Mouse (Mus musculus): ENCODE measurements around the gene Ndufb3. TPM values are rescaled to one million over a fixed set of nuclear protein-coding genes. Genes with fewer than 3 reads are reported as not detected.
"Not testable (repeated sequence)": the region's sequence is repeated elsewhere in the genome, so short reads cannot be mapped to it uniquely, and the experiment has no call there.

The Ndufb3 gene
- 100 to 1,000 TPM in 2 of 4 experiments, 10 to 100 TPM in 2; 86.4 to 123 (median 101) TPM for total RNA-seq (2022)

DNA sequence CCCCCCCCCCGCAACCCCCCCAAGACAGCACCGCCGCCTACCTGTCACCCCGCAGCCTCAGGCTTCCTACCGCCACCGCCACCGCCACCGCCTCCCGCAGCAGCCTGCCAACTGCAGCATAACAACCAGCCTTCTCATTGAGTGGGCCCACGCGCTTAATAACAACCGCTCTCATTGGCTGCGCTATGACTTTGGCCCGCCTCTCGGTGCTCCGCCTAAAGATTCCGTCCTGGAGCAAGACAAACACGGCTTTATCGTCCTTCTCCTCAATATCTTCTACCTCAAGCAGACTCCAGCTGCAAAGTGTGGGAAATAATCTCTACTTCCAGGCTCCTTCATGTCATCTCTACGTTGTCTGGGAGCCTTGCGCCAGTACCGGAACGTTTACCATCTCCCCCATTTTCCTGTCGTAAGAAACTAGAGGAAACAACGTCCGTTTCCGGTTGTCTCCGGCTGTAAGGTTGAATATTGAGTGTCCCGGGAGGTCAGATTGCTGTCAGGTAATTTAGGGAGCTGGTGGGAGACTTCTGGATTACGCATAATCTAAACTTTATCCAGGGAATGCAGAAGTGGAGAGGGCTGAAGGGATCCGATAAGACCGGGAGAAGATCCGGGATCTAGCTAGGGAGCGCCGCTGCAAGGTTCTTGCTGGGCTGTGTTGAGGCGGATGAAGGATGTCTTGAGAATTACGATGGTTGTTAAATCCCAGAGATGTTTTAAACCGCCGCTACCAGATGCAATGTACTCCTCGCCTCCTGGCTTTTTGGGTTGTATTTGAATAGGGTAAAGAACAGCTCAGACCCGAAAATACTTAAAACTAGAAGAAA, at the start of gene Ndufb3, which contains the start of gene Fam126b:
Gene Ndufb3, plus strand, starts transcription at position 214 of the 827 bp plus-strand sequence.
Gene Fam126b, minus strand, starts transcription at position 153 of the 827 bp plus-strand sequence.
- peak; percentile 86 to 88 for DNase-seq (ENCODE audit: low spot score in 2 of 2)

DNA sequence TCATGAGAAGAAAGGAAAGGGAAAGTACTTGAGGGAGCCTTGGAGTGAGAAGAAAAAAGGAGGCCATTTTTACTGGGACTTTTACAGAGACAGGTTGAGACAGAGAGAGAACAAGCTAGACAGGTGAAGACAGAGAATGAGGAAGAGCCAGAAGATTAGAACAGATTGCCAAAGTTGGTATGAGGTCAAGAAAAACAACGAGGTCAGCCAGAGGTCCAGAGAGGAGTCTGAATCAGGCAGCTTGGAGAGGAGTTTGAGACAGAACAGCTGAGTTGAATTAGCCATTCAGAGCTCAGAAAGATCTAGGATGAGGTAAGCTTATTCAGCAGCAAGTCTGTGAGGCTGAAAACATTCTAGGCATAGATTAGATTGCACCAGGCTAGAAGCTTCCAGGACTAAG, 44.8 kb upstream of the Ndufb3 start:
- no peak for DNase-seq (ENCODE audit: low spot score in 2 of 2)

DNA sequence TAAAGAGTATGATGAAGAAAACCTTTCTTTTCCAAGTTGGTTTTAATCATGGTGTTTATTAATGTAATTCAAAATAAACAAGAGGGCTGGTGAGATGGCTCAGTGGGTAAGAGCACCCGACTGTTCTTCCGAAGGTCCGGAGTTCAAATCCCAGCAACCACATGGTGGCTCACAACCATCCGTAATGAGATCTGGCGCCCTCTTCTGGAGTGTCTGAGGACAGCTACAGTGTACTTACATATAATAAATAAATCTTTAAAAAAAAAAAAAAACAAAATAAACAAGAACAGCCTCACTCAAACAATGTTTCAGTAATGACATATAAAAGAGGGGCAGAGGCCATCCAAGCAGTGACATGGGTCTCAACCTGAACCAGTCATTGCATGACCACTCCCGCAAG, 25.8 kb upstream of the Ndufb3 start:
- not testable (repeated sequence) for DNase-seq (ENCODE audit: low spot score in 2 of 2)

DNA sequence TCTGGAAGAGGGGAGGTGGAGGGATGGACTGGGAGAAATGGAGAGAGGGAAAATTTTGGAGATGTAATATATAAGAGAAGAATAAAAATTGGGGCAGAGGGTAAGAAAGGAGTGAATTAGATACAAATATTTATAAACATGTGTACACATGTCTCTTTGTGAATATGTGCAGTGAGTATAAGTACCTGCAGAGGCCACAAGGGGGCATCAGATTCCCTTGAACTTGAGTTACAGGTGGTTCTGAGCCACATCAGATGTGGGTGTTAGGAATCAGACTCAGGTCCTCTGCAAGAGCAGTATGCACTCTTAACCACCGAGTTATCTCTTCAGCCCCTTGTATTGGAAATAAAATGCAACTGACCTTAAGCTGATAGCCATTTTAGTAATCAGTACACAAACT, 23.7 kb upstream of the Ndufb3 start:
- DNase-seq (ENCODE audit: low spot score in 2 of 2): no peak

DNA sequence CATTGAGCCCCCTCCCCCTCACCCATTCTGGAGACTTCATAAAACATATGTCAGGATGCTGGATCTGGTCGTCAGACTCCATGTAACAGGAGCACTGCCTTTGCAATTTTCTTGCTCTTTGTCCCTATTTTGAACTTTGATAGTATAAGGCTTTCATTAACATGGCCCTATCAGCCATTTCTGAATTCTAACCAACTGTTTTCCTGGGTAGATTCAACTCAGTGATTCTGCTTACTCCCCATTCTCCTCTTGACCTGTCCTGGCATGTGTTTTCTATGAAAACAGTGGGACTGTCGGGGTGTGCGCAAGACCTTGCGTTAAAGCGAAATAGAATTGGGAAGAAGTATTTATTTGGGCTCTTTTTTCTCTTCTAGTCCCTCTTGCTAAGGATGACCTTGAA, 21.2 kb upstream of the Ndufb3 start:
- DNase-seq (ENCODE audit: low spot score in 2 of 2): no peak

DNA sequence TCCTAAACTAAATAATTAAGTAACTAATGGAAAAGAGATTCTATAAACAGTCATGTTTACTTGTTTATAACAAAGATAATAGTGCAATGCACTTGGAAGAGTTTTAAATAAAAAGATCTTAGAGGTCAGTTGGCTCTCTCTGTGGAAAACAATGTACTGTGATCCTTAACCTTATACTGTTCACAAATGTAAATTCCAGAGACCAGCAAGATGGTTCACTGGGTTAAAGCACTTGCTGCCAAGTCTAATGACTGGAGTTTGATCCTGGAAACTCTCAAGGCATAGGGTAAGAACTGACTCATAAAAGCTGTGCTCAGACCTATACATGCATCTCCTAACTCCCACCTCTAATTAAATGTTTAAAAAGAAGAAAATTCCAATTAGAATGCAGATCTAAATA, 19.6 kb upstream of the Ndufb3 start:
- DNase-seq (ENCODE audit: low spot score in 2 of 2): no peak

DNA sequence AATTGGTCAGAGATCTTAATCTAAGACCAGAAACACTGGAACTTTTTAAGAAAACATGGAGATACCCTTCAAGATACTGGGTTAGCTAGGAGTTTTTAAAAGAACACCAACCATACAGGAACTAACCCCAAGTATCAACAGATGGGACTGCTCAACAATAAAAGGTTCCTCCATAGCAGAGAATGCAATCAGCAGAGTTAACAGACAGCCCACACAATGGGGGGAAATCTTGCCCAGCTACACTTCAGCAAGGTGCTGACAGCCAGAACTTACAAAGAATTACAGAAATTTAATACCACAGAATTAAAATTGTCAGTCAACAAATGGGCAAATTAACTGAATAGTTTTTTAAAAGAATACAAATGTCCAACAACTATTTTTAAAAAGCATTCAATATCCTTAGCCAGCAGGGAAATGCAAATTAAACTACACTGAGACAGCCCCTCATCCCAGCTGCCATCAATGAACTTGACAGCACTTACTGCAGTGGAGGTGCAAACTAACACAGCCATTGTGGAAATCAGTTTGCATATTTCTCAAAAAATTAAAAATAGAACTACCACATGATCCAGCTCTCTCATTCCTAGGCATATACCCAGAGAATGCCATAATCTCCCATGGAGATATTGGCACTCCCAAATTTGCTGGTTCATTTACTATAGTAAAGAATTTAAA, 17.6 kb upstream of the Ndufb3 start:
- DNase-seq (ENCODE audit: low spot score in 2 of 2): no peak

DNA sequence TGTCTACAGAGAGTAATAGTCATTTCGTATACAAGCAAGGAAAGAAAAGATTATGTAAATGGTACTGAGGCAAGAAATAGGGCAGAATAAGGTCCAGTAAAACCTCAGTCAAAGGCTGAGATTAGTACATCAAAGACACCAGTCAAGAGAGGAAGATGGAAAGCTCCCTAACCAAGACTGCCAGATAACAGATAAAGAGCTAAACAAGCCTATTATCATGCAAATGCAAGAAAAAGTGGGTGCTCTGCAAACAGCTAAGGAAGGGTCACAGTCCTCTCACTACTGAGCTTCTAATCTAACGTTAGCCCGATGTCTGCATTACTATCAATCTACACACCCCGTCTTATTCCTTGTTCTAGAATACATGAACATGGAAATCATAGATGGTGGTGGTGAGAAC, 15.7 kb upstream of the Ndufb3 start:
- no peak for DNase-seq (ENCODE audit: low spot score in 2 of 2)

DNA sequence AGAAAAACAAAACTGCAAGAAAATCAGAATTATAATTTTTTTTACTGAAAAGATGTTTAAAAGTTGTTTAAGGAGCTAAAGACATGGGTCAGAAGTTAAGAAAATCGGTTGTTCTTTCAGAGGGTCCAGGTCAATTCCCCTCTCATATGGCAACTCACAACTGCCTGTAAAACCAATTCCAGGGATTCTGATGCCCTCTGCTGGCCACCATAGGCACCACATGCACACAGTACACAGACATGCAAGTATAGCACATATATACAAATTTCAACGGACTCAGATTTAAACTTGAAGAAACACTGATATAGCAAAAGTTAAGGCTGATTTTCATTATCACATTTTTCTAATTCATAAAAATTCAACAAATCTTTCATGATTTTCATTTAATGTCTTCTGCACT, 7.0 kb upstream of the Ndufb3 start:
- DNase-seq (ENCODE audit: low spot score in 2 of 2): no peak

DNA sequence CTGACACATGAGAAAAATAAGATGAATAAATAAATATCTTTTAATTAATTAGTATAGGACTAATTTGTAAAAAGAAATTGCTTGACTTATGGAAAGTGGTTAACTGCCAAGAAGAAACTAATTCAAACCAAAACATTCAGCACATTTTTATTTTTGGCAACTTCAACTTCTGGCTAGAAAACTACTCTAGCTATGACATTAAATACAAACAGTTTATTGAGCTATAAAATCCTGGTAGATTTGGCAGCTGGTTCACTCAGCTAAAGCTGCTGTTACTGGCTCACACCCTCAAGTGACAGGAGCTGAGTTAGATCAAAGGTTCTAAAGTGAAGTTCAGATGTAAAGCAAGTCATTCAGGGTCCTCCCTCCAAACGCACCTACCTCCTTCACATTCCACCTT, 3.6 kb upstream of the Ndufb3 start:
- no peak for DNase-seq (ENCODE audit: low spot score in 2 of 2)

DNA sequence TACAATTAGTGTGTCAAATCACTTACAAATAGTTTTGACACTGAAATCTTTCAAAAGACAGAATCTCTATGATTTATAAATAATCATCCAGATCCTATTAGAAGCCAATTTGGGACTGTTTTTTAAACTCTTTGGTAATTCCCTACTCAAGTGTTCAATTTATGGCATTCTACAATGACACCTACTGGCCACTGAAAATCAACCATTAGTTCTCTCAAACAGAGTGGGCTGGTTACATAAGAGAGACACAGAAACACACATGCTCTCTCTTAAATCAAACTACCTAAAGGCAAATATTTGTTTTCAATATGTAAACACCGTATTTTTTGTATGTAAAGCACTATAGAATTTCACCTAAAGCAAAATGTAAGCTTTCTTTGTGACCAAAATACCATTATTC, 1.9 kb upstream of the Ndufb3 start:
- DNase-seq (ENCODE audit: low spot score in 2 of 2): no peak

DNA sequence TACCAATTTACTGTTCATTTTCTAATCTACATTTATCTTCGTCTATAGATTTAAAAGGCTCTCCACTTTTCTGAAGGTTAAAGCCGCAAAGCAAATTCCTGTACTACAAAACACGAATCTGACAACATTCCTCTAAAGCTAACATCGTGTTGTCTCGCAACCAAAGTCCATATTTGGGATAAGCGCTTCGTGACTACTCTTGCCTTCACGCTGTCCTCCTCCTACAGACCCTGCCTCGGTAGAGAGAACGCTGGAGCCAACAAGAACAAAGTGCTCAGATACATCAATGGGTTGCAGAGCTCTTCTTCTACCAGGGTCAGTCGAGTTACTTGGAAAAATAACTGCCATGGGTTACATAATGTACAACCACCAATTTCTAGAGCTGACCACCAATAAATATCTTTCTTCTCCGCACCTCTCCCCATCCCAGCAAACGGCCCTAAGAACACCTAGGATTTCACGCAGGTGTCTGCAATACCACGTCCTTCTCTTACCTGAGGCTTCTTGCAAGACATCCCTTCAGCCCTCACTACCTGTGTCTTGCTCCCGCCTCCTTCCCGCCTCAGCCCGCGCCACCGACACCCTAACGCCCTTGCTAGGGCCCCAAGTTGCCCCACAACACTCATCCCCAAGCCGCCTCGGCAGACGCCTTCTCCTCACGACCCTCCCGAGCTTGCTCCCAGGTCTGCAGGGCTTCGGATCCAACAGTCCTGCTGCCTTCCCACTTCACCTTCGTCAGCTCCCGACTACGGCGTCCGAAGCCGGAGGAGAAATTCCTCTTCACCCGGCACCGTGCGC, 612 bp upstream of the Ndufb3 start:
- peak; percentile 17 to 35 for DNase-seq (ENCODE audit: low spot score in 2 of 2)

DNA sequence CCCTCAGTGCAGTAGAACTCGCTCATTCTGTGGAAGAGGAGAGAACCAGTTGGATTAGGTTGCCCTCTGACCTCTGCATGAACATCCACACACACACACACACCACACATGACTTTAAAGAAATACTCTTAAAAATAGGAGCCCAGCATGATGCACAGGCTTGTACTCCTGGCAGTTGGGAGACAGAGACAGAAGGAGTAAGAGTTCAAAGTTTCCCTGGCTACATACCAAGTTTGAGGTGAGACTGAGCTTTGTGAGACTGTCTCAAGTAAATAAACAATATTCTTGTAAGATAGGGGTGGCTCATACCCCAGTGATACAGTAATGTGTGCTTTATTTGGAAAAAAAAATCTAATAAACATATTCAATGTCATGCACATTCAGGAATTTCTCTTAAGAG, 1.3 kb downstream of the Ndufb3 start:
- no peak for DNase-seq (ENCODE audit: low spot score in 2 of 2)

DNA sequence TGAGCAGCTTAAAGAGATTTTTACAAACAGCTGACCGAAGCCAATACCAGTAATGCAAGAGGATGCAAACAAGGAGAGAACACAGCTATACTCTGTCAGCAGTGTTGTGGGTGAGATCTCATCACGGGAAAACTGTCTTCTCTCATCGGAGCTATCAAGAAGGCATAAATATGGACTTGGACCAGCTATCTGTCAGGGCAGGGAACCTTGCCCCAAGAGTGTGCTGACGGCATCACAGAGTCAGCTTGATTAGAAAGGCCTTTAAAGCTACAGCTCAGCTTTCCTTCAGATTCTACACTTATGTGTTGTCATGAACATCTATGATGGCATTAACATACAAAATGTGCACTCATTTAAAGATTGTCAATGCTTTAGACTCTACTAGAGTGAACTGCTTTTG, 16.5 kb downstream of the Ndufb3 start:
- no peak for DNase-seq (ENCODE audit: low spot score in 2 of 2)

DNA sequence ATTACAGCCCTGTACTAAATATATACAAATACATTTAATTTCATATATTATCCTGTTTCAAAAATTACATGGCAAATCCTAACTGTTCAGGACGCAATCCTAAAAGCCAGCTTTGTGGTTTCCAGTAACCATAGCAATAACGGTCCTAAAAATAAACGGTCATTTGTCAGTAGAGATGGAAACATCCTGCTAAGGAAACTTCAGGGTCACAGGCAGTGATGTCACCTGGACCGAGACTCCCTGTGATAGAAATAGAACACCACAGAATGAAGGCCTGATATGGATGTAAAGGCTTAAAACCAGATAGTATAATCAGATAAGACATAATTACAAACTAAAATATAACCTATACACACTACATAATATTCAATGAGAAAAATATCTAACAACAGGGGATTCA, 17.6 kb downstream of the Ndufb3 start:
- DNase-seq (ENCODE audit: low spot score in 2 of 2): no peak

DNA sequence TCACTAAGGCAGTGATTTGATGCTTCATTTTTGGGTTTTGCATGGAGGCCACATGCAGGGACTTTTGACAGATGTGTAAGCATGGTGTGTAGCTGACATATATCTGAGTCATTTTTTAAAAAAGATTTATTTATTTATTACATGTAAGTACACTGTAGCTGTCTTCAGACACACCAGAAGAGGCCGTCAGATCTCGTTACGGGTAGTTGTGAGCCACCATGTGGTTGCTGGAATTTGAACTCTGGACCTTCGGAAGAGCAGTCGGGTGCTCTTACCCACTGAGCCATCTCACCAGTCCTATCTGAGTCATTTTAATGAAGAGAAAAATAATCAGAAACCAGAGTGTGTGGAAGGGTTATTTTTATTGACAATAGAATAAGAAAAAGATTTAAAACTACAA, 23.4 kb downstream of the Ndufb3 start:
- not testable (repeated sequence) for DNase-seq (ENCODE audit: low spot score in 2 of 2)

DNA sequence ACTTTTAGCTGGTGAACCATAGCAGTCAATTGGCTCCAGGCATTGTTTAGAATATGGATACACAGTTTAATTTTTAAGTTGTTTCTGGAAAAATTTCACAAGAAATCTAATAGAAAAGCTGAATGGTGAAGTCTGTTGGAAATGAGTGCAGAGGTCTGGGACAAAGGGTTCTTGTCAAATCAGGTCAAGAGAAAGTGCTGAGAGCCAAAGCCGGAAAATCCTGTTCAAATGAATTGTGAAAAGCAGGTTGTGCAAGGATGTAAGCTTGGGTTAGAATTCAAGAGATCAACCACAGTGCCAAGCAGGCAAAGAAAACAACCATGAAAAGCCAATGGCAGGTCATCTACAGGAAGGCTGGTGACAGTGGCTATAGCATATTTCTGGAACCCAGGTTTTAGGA, 24.0 kb downstream of the Ndufb3 start:
- no peak for DNase-seq (ENCODE audit: low spot score in 2 of 2)

DNA sequence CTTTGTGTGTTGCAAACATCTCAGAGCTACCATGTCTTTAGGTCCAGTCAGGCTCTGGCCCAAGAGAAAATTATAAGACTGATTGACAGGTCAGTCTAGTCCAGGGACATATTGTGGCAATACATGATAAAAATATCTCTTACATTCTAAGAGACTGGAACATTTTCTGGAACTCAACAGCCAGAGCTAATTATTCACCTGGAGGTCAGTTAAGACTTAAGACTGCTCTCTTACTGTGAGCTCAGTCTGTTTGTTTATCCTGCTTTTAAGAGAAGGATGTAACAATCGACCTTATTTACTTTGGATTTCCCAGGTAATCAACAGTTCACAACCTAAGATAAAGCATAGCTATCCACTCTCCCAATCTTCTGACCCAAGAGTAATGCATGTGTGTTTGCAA, 24.4 kb downstream of the Ndufb3 start:
- no peak for DNase-seq (ENCODE audit: low spot score in 2 of 2)

DNA sequence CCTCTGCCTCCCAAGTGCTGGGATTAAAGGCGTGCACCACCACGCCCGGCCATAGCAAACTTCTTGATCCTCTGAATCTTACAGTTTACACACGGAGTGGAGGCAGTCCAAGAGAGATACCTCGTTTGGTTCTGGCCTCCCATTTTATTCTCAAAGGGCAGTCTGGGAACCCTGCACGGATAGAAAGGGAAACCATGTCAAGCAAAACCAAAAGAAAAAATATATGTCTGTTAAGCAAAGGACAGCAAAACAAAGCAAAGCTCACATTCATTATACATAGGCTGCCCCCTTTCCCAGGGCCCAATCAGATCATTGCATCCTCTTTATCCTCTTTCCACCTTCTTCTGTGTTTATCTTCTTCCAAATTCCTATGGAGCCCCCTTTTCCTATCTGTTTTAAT, 27.6 kb downstream of the Ndufb3 start:
- no peak for DNase-seq (ENCODE audit: low spot score in 2 of 2)

DNA sequence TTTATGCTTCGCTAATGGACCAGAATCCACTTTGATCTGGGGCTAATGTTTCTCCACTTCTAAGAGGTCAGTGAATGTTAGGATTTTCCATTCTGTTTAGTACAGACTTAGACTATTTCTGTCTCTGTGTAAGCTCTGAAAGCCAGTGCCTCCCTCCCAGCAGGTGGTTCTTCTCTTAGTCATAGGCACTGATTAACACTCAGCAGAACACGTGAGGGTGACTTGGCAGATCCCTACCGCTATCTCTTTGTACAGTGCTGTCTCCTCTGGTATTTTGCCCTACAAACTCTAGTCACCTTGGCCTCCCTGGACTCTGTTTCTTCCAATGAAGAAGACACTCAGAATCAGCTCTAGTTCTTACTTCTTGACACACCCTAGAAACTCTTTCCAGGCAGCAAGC, 28.2 kb downstream of the Ndufb3 start:
- DNase-seq (ENCODE audit: low spot score in 2 of 2): peak in 1 of 2 experiments; percentile 56

DNA sequence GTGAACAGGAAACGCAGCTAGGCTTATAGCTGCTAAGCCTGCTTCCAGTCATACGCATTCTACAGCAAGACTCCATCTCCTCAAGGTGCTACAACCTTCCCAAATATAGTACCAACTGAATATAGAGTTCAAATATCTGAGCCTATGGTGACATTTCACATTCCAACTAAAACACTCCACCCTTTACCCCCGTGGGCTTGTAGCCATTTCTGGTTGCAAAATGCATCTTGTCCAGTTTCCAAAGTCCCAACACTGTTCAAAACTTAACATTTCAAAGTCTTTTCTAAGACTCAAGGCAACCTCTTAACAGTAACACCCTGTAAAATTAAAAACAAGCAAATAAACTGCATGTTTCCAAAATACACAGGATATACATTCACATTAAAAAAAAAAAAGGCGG, 29.0 kb downstream of the Ndufb3 start:
- DNase-seq (ENCODE audit: low spot score in 2 of 2): no peak

DNA sequence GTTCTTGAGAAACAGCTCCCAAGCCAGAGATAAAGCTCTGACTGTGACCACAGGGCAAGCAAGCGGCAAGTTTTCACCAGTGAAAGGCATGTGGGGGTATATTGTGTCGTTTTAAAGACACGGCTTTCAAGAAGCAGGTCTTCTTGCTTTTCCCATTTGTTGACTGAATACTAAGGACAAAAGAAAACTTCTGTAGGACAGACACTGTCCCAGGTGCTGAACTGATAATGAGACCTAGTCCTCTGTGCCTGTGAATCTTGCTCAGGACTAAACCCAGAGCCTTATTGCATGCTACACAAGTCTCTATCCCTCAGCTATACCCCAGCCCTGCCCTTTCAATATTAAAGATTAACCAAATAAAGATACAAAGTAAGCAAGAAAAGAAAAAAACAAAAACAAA, 30.0 kb downstream of the Ndufb3 start:
- DNase-seq (ENCODE audit: low spot score in 2 of 2): no peak
